Mouse (Mus musculus) erythroblast, embryonic 14.5 days (primary cell): ENCODE measurements around the gene AC170998.1.

Experiments
- GATA1 ChIP-seq: IDR thresholded peaks from 2 replicates; pipeline ENCODE4 v1.6.1; 2012; ENCODE audit warnings: low read length, inconsistent platforms, mixed read lengths
- TAL1 ChIP-seq: IDR thresholded peaks from 3 replicates; pipeline ENCODE4 v1.6.1; 2012; ENCODE audit warnings: low read length, inconsistent platforms, mixed read lengths

- no peak for TF ChIP-seq TAL1
- no peak for TF ChIP-seq GATA1
These were observed 18.7 kb upstream of the AC170998.1 start for GRCm38 (mm10) chr17:28707136-28707627.
